Mouse (Mus musculus) megakaryocyte-erythroid progenitor cell, adult 5-6 weeks (primary cell): ENCODE data around the gene Cln5. TPM values are rescaled to one million over a fixed set of nuclear protein-coding genes. Genes with fewer than 3 reads are reported as not detected.

ENCODE experiments used
- ATAC-seq: replicated peaks from 2 replicates; pipeline ENCODE4 v1.8.0; 2016; ENCODE audit warnings: mild to moderate bottlenecking, inconsistent platforms; ENCODE audit not compliant: severe bottlenecking, poor library complexity, low FRiP score, low TSS enrichment
- total RNA-seq, 2 experiments: library from RNA; stranded (forward) in 1 of 2; stranded (reverse) in 1 of 2; fragments of 200-1000, 215-1000 nt in 1 of 2; fragments of >200 nt in 1 of 2; fragmentation: Nextera tagmentation in 1 of 2; gene quantifications; 2 replicates each; pipeline ENCODE4 v1.2.3; 2014 to 2017

Cln5 gene
- total RNA-seq, 2 experiments from 2014 or later = 15.6 to 15.8 TPM

DNA sequence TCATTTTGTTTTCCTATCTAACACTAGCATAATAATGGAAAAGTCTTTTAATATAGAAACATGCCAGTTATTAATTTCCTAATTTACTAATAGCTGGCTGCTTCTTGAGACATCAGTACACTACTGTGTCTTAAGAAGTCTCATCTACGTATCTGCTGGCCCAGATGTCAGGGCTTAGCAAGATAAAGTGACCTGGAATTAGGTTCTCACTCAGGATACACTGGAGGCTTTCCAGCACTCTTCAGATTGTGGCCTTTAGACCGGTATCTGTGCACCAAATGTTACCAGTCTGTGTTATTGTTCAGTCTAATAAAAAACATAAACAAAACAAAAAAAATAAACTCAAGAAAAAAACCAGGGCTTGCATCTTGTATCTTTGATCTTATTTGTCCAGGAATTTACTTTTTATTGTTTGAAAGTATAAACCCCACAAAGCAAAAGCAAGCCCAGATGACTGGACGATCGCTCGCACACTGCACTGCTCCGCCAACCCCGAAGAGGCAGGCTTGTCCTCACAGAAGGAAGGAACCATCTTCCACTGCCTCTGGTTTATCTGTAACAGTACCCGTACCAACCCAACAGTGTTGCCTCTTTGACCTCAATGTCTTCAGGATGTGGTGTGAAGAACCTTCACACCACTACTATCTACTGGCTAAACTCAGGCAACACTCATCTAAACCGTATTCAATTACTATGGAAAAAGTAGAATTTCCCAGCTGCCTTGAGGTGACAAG lies 7.4 kb downstream of the Cln5 start:
- peak; percentile 77 for ATAC-seq

DNA sequence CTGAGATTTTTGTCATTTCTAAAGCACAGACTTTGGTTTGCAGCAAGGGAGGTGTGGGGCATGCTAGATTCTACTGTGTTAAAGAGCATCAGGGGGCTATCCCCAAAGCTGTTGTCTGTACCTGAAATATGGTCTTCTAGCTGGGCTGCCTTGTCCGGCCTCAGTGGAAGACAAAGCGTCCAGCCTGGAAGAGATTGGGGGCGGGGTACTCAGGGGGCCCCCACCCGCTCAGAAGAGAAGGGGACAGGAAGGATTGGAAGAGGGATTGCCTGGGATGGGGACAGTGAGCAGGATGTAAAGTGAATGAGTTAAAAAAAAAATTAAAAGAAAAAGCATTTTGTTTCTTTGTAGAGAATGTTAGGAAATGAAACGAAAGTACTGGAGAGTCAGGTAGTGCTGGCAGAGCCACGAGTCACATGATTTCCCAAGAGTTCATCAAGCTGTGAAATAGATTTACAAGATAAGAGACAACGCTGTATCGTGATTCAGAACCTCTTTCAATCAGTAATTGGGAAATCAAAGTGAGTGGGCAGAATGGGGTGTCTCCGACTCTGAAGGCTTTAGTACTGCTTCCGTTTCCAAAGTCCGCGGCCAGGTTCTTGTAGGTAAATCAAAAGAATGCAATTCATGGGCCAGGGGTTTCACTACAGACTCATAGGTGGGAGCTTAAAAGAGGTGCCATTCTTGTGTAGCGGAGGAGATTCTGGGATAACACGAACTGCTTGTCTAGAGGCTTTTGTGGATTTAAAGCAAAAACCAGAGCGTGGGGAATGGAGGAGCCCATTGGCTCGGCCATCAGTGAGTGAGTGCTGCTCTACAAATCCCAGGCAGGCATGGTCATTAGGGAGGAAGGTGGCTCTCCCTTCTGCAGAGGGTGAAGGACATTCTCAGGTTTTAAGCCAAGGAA lies 8.2 kb downstream of the Cln5 start:
- no peak for ATAC-seq

DNA sequence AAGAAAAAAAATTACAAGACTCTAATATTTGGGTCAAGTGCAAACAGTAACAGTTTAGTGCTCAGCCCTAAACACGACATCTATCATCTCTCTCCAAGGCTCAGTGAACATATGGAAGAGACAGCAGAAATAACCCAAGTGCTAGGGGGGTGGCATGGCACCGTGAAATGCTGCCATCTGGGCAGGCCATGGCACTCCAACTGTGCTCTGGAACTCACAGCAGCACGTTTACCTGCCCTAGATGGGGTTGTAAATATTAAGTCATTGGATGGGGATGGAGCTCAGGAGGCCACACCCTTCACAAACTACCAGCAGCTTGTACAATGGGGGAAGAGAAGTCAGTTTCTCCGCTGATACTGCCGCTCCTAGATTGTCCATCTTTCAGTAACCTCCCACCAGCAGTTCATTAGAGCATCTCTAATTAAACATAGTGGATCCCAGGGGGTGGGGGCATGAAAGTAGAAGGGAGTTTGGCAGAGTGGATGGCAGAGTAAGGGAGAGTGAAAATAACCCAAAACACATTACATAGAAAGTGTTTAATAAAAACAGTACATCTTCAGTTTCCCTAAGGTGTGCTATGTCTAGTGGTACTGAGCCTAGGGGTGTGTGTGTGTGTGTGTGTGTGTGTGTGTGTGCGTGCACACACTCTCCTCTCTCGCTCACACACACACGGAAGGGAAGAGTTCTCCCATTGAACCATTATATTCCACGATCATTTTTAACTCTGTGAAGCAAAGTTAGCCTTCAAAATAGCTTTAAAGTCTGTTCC lies 9.4 kb downstream of the Cln5 start:
- no peak for ATAC-seq

- ATAC-seq = peak; percentile 74
Observed at GRCm38 (mm10) chr14:103085840-103086533, 16.0 kb downstream of the Cln5 start.

DNA sequence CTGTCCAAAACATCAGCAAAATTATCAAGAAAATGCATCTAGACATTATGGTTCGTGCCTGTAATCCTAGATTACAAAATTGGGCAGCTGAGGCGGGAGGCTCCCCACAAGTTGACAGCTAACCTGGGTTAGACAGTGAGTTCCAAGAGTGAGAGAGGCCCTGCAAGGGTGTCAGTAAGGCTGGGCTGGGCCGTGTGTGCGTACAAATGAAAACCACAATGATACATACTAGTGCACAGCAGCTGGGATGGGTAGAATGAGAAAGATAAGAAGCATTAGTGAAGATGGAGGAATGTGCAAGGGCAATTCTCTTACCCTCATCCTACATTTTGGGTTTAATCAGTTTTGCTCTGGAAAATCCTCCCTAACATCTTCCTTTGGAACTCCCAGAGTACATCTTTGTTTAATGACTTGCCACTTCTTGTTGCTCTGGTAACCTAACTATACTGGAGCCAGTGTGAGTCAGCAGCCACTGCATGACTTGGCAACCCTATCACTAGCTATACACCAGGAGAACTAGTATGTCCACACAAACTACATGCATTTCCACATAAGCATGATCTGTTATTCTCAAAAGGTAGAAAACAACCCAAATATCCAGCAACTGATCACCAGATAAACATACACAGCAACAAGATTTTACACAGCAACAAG lies 16.8 kb downstream of the Cln5 start:
- peak; percentile 76 for ATAC-seq

DNA sequence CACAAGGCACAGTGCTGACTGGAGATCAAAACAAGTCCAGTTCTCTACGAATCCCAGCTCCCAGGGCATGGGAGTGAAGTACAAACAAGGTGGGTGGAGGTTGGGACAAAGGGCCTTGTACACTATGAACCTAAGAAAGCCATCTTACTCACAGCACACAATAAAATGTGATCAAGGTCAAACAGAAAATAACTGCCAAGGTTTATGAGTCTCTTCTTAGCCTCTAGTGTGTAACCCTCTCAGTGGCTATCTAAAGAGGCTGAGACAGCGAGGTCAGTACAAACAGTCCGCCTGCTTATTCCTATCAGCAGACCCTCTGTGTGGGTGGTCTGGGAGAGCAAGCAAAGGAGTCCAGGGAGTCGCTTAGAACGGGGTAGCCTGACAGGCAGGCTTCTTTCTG lies 17.8 kb downstream of the Cln5 start:
- no peak for ATAC-seq

- peak; percentile 38; the same call in 1 of the 2 replicates for ATAC-seq
Observed at GRCm38 (mm10) chr14:103088624-103089023, 18.6 kb downstream of the Cln5 start.

- ATAC-seq = no peak
Observed at GRCm38 (mm10) chr14:103093236-103093635, 23.2 kb downstream of the Cln5 start.

GRCm38 (mm10) chr14:103093670-103094069 lies 23.7 kb downstream of the Cln5 start:
- no peak; the same call in 1 of the 2 replicates for ATAC-seq

DNA sequence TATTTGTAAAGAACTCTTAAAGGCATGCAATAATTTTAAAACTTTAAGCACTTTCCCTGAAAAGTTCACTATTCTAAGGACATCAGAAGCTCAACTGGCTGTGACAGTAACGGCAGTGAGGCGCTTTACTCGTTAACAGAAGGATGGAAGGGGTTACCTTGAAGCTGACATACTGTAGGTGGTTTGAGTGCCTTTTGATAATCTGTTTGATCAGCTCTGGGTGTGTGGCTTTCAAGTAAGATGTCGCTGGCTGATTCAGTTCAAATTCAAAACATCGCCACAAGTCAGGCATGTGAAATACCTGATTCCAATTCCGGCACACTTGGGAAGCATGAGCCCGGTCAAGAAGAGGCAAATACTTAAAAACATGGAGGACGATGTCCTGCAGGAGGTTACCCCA lies 25.0 kb downstream of the Cln5 start:
- no peak for ATAC-seq

GRCm38 (mm10) chr14:103095826-103096225 lies 25.8 kb downstream of the Cln5 start:
- ATAC-seq = no peak

- ATAC-seq = no peak
Observed at GRCm38 (mm10) chr14:103096621-103097020, 26.6 kb downstream of the Cln5 start.

DNA sequence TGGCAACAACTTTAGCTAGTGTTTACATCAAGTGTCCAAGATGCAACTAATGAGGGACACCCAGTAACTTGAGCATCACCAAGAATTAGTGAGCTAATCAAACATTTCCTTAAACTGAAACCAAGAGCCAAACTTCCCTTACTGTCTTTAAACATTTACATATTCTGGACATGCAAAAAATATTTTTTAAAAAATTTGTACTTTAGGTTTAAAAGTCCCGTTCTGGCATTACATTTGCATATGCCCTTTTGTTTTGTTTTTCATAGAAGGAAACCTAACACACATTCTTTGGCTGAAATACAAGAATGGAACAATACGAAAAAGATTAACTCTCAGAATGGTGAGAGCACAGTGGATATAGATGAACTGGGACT lies 28.2 kb downstream of the Cln5 start:
- ATAC-seq = no peak

DNA sequence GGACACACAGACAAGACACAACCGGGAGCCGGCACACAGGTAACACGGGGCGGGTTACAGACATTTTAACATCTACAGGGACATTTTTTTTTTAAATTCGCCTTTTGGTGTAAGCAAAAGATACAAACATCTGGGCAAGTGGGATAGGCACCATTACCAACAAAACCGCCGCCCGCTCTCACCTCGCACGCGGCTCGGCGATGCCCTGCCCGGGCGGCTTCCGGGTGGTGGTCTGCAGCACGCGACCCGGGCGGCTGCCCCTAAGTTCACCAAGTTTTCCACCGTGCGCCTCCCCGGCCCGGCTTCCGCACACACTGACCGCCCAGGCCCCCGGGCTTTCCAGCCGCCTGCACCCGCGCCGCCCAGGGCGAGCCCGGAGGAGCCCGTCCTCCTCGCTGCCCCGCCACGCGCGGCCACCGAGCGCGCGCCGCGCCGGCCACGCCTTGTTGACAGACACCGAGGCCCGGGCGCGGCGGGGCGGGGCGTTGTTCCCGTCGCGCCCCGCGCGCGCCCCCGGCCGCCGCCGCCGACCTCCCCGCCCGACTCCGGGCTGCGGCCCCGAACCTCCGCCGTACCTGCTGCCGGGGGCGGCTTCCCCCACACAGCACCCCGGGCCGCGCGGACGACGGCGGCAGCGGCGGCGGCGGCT lies 28.7 kb downstream of the Cln5 start:
- peak; percentile 64 for ATAC-seq

DNA sequence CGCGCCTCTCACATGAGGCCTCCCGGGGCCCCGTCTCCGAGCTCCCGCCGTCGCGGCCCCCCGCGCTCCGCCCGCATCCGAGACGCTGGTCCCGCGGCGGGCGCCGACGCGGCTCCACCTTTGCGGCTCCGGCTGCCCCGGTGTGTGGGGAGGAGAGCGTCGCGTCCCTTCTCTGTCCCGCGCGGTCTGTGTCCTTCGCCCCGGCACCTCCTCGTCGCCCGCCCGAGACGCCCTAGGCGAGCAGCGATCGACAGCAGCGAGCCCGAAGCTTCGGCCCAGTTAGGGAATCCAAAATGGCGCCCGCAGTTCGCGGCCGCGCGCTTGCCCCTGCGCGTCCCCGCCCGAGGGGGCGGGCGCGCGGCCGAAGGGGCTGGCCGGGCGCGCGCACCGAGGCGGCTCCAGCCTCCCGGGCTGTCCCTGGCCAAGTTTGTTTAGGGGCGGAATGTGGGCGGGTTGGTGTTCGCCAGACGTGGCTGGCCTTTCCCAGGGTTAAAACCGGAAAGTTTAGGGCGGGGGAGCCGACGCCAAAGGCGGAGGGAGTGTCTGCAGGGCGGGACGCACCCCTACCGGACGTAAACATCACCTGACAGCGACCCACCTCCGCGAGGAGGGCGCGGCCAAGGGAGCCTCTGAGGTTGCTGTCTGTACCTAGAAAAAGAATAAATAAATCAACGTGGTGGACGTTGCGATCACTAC lies 29.4 kb downstream of the Cln5 start, which contains the start of gene Fbxl3:
Fbxl3 (minus strand) TSS at position 329 of the 696 bp plus-strand sequence.
- ATAC-seq = peak; percentile 95

DNA sequence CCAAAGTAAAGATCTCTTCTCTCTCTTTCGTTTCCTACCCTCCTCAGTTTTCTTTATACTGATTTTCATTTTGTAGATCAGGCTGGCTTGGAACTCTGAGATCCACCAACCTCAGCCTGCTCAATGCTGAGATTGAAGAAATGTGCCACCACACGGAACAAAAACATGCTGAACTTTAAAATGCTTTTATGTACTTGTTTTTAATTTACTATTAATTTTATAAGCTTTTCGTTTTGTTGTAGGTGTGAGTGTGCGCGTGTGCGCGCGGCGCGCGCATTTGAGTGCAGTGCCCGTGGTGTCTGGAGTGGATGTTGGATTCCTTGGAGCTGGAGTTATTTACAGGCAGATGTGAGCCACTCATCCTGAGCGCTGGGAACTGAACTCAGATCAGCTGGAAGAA lies 30.3 kb downstream of the Cln5 start:
- no peak for ATAC-seq

- ATAC-seq = no peak
Observed at GRCm38 (mm10) chr14:103101171-103101570, 31.2 kb downstream of the Cln5 start.

GRCm38 (mm10) chr14:103102246-103102645 lies 32.2 kb downstream of the Cln5 start:
- ATAC-seq = no peak
